Mouse (Mus musculus): Measurements from ENCODE around the gene Cldn17.

Gene Cldn17

GRCm38 (mm10) chr16:88506878-88507277, at the start of gene Cldn17:
TSS of gene Cldn17 (minus strand) at chr16:88506978.
- no peak for DNase-seq (ENCODE audit: low spot score)

GRCm38 (mm10) chr16:88542488-88542887, 35.7 kb upstream of the Cldn17 start:
- no peak for DNase-seq (ENCODE audit: low spot score)

GRCm38 (mm10) chr16:88539841-88540487, 33.2 kb upstream of the Cldn17 start:
- DNase-seq (ENCODE audit: low spot score) = no peak

GRCm38 (mm10) chr16:88511348-88511747, 4.6 kb upstream of the Cldn17 start:
- DNase-seq (ENCODE audit: low spot score) = no peak

- DNase-seq (ENCODE audit: low spot score) = no peak
Measured at GRCm38 (mm10) chr16:88508150-88508549, 1.4 kb upstream of the Cldn17 start.

GRCm38 (mm10) chr16:88506338-88506737, 440 bp downstream of the Cldn17 start:
- no peak for DNase-seq (ENCODE audit: low spot score)

- DNase-seq (ENCODE audit: low spot score) = no peak
Measured at GRCm38 (mm10) chr16:88488096-88488495, 18.7 kb downstream of the Cldn17 start.

- DNase-seq (ENCODE audit: low spot score) = no peak
Measured at GRCm38 (mm10) chr16:88480011-88480774, 26.6 kb downstream of the Cldn17 start.

- no peak for DNase-seq (ENCODE audit: low spot score)
Measured at GRCm38 (mm10) chr16:88463235-88463634, 43.5 kb downstream of the Cldn17 start.

Measured in urinary bladder, postnatal 25 days (tissue).